In genomic region chr3:158559691-158560650, GRCm38 (mm10) we compare ENCODE assay signal across 8 mouse cellular contexts. TPM values are rescaled to one million over a fixed set of nuclear protein-coding genes. Genes with fewer than 3 reads are reported as not detected.
A peak's percentile ranks its signal among the peaks of the same experiment; 100 is the strongest.
DNase-seq lines count a peak whose midpoint lies in the region; ATAC-seq and TF ChIP-seq lines count a peak whose summit lies in the region.

No protein-coding gene starts in this region.

- H3K4me1 ChIP-seq in embryonic facial prominence, embryonic 11.5 days (ENCODE audit: control insufficient read depth, insufficient read depth, low read length): no peaks in the 10 kb centered on the region
- H3K4me1 ChIP-seq in hindbrain, postnatal 0 days (ENCODE audit: insufficient read depth, low read length): 0 out of 2 replicates have a peak, but pooled peaks cover 3% of the 10 kb centered on the region
- H3K4me1 ChIP-seq in limb, embryonic 14.5 days (ENCODE audit: control insufficient read depth, insufficient read depth, low read length): peaks cover 17% of the 10 kb centered on the region
- H3K4me1 ChIP-seq in stomach, embryonic 15.5 days: peaks cover 13% of the 10 kb centered on the region; the same call in 1 of the 2 replicates

- TF ChIP-seq POLR2A in limb, embryonic 14.5 days (IDR thresholded peaks at IDR 0.05; ENCODE audit: borderline replicate concordance, extremely low read depth, insufficient read depth, insufficient read length): no peak

- 5% methylated on average over 18 of the region's 18 CpGs for WGBS in embryonic facial prominence, embryonic 11.5 days
- WGBS in hindbrain, postnatal 0 days: 2% methylated on average over 18 of the region's 18 CpGs
- 4% methylated on average over 18 of the region's 18 CpGs for WGBS in limb, embryonic 14.5 days
- 4% methylated on average over 18 of the region's 18 CpGs for WGBS in stomach, embryonic 15.5 days

- no peaks in the 10 kb centered on the region for H3K36me3 ChIP-seq in embryonic facial prominence, embryonic 11.5 days (replicated peaks; ENCODE audit: control insufficient read depth, insufficient read depth, low read depth, low read length)
- H3K36me3 ChIP-seq in hindbrain, postnatal 0 days (ENCODE audit: insufficient read depth, low read length): no peaks in the 10 kb centered on the region
- H3K36me3 ChIP-seq in limb, embryonic 14.5 days (ENCODE audit: control insufficient read depth, insufficient read depth, low read length): no peaks in the 10 kb centered on the region
- no peaks in the 10 kb centered on the region for H3K36me3 ChIP-seq in stomach, embryonic 15.5 days

- DNase-seq in cerebellum, postnatal 14 days: peak; percentile 44 to 50
- no peak for DNase-seq in cerebellum, adult 9-11 months
- DNase-seq in embryonic facial prominence, embryonic 11.5 days (ENCODE audit: low spot score): peak; percentile 5
- peak; percentile 74 for DNase-seq in hindbrain, postnatal 0 days (ENCODE audit: low spot score)
- no peak for DNase-seq in limb, embryonic 14.5 days (ENCODE audit: low spot score)
- DNase-seq in thymus, postnatal 25 days: no peak
- DNase-seq in urinary bladder, postnatal 10 days (ENCODE audit: low spot score): no peak

- H3K9ac ChIP-seq in embryonic facial prominence, embryonic 11.5 days (replicated peaks; ENCODE audit: low read length): no peak overlapping the region
- H3K9ac ChIP-seq in hindbrain, postnatal 0 days (replicated peaks; ENCODE audit: low read length): peak overlapping the region; percentile 74
- H3K9ac ChIP-seq in limb, embryonic 14.5 days (ENCODE audit: low read depth, low read length, severe bottlenecking): no peak overlapping the region
- no peak overlapping the region; the same call in 1 of the 2 replicates for H3K9ac ChIP-seq in stomach, embryonic 15.5 days

- peak overlapping the region; percentile 59 for H3K4me3 ChIP-seq in embryonic facial prominence, embryonic 11.5 days (ENCODE audit: low read depth, low read length)
- peak overlapping the region; percentile 62 for H3K4me3 ChIP-seq in hindbrain, postnatal 0 days (ENCODE audit: low read length)
- peak overlapping the region; percentile 54 for H3K4me3 ChIP-seq in limb, embryonic 14.5 days (replicated peaks; ENCODE audit: low read length)
- H3K4me3 ChIP-seq in stomach, embryonic 15.5 days (replicated peaks): peak overlapping the region; percentile 66

- H3K4me2 ChIP-seq in embryonic facial prominence, embryonic 11.5 days (ENCODE audit: low read depth, low read length): peak overlapping the region; percentile 98
- peak overlapping the region; percentile 64 for H3K4me2 ChIP-seq in hindbrain, postnatal 0 days (ENCODE audit: low read depth, low read length)
- H3K4me2 ChIP-seq in limb, embryonic 14.5 days (replicated peaks; ENCODE audit: low read depth, low read length, severe bottlenecking): peak overlapping the region; percentile 96
- peak overlapping the region; percentile 99 for H3K4me2 ChIP-seq in stomach, embryonic 15.5 days

- TF ChIP-seq CTCF in hindbrain, postnatal 0 days (IDR thresholded peaks at IDR 0.05; ENCODE audit: low read depth): no peak

- H3K9me3 ChIP-seq in embryonic facial prominence, embryonic 11.5 days (replicated peaks; ENCODE audit: control insufficient read depth, low read length): no peaks in the 10 kb centered on the region
- no peaks in the 10 kb centered on the region for H3K9me3 ChIP-seq in hindbrain, postnatal 0 days (ENCODE audit: low read length)
- no peaks in the 10 kb centered on the region for H3K9me3 ChIP-seq in limb, embryonic 14.5 days (ENCODE audit: control insufficient read depth, low read length)
- no peaks in the 10 kb centered on the region for H3K9me3 ChIP-seq in stomach, embryonic 15.5 days

- peaks cover 24% of the 10 kb centered on the region for H3K27me3 ChIP-seq in embryonic facial prominence, embryonic 11.5 days (ENCODE audit: control insufficient read depth, insufficient read depth, low read length)
- H3K27me3 ChIP-seq in hindbrain, postnatal 0 days (ENCODE audit: insufficient read depth, low read length): no peaks in the 10 kb centered on the region
- peaks cover 44% of the 10 kb centered on the region for H3K27me3 ChIP-seq in limb, embryonic 14.5 days (ENCODE audit: control insufficient read depth, insufficient read depth, low read length)
- H3K27me3 ChIP-seq in stomach, embryonic 15.5 days (replicated peaks): peaks cover 8% of the 10 kb centered on the region

- H3K27ac ChIP-seq in embryonic facial prominence, embryonic 11.5 days (replicated peaks; ENCODE audit: low read depth, low read length): no peak overlapping the region
- H3K27ac ChIP-seq in hindbrain, postnatal 0 days: peak overlapping the region; percentile 90
- no peak overlapping the region for H3K27ac ChIP-seq in limb, embryonic 14.5 days (replicated peaks; ENCODE audit: low read depth, low read length)
- H3K27ac ChIP-seq in stomach, embryonic 15.5 days: peak overlapping the region; percentile 40; the same call in 1 of the 2 replicates

- no peak for ATAC-seq in embryonic facial prominence, embryonic 11.5 days (replicated peaks; ENCODE audit: insufficient number of reproducible peaks, low FRiP score, low TSS enrichment, low read depth)
- peak; percentile 56 for ATAC-seq in hindbrain, postnatal 0 days
- ATAC-seq in limb, embryonic 14.5 days (ENCODE audit: low FRiP score, low read depth): no peak
- ATAC-seq in stomach, embryonic 15.5 days (ENCODE audit: insufficient read depth, low FRiP score, low read depth): peak; percentile 51; the same call in 1 of the 2 replicates

RNA-seq across cellular contexts. Expression of gene Lrrc7, which starts 2.0 kb away (rescaled TPM):
- 0.58 and 0.77 TPM in 2 replicates for polyA plus RNA-seq in embryonic facial prominence, embryonic 11.5 days (2014; fragmentation: Nextera tagmentation; extraction: Ambion mirVana)
- 24.5 and 25.0 TPM in 2 replicates for total RNA-seq in hindbrain, postnatal 0 days (2014; rRNA removed)
- polyA plus RNA-seq in hindbrain, postnatal 0 days (2015; fragmentation: Nextera tagmentation; extraction: Ambion mirVana): 5.4 and 6.2 TPM in 2 replicates
- 1.0 and 1.1 TPM in 2 replicates for polyA plus RNA-seq in limb, embryonic 14.5 days (2012; rRNA removed)
- 1.5 and 2.1 TPM in 2 replicates for polyA plus RNA-seq in limb, embryonic 14.5 days (2014; fragmentation: Nextera tagmentation; extraction: Ambion mirVana)
- 2.2 and 2.4 TPM in 2 replicates for polyA plus RNA-seq in stomach, embryonic 15.5 days (2015; fragmentation: Nextera tagmentation; extraction: Ambion mirVana)

Comparison
In these comparisons a context has a peak if more than half of its experiments do, and no peak if none do; other contexts are left out.
1. DNase-seq: peak in cerebellum, postnatal 14 days (2 of 2), embryonic facial prominence, embryonic 11.5 days (single experiment) and hindbrain, postnatal 0 days (single experiment); none in cerebellum, adult 9-11 months (single experiment), limb, embryonic 14.5 days (single experiment), thymus, postnatal 25 days (single experiment) and urinary bladder, postnatal 10 days (single experiment).
2. ATAC-seq: peak in hindbrain, postnatal 0 days (single experiment) and stomach, embryonic 15.5 days (single experiment); none in embryonic facial prominence, embryonic 11.5 days (single experiment) and limb, embryonic 14.5 days (single experiment).
3. H3K27ac ChIP-seq: peak in hindbrain, postnatal 0 days (single experiment) and stomach, embryonic 15.5 days (single experiment); none in embryonic facial prominence, embryonic 11.5 days (single experiment) and limb, embryonic 14.5 days (single experiment).
4. Peak in every context shown above with its lines, with median percentiles within 50 percentile points of each other: H3K4me2 ChIP-seq and H3K4me3 ChIP-seq.